Comparison of ENCODE assay signal across 33 mouse cellular contexts in the genomic region with DNA sequence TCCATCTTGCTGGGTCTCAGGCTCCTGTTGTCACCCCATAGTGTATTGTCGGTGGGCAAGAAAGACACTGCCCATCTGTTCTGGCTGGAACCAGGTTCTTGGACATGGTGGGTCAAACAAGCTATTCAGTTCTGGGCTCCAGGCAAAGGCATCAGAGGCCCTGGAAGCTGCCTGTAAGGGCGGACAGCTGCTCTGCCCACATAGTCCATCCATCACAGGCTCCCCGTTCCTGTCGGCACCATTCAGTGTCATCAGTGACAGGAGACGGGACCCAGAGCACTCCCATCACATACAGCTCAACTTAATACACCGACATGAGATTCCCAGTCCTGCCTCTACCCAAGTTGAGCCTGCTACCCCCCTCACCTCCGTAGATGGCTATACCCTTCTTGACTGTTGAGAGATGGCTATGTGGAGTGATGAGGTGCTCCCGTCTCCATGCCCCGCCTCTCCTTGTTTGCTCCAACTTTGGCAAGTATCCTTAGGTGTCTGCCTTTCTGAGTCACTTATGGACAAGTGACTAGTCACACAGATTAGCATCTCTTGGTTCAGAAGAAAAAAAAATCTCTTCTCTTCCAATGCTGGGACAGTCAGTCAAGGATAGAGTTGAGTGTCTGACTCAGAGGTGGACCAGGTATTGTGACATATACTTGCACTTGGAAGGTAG. TPM values are rescaled to one million over a fixed set of nuclear protein-coding genes. Genes with fewer than 3 reads are reported as not detected.
A peak's percentile ranks its signal among the peaks of the same experiment; 100 is the strongest.
DNase-seq lines count a peak whose midpoint lies in the region; ATAC-seq lines count a peak whose summit lies in the region.
"Had no signal": no experiment of that assay in that cellular context is flagged by ENCODE, and none has a peak within 500 bp of the region (broad histone marks: within the 10 kb centered on the region; RNA-seq: fewer than 3 reads in every experiment).

No protein-coding gene starts in this region.

- no peak for ATAC-seq in forebrain, embryonic 11.5 days (replicated peaks; ENCODE audit: low FRiP score)
- ATAC-seq in neural tube, embryonic 13.5 days (ENCODE audit: low read depth), result peak; percentile 4; the same call in 1 of the 2 replicates
- no peak for ATAC-seq in liver, embryonic 16.5 days (ENCODE audit: low read depth)
- no peak for ATAC-seq in erythroblast, adult 5-6 weeks (replicated peaks; ENCODE audit: low FRiP score, poor library complexity, severe bottlenecking)
- no peak for ATAC-seq in heart, embryonic 11.5 days (replicated peaks; ENCODE audit: insufficient number of reproducible peaks, low FRiP score, low TSS enrichment)
- ATAC-seq: activated CD4-positive, CD25-positive, alpha-beta regulatory T cell, adult 4 months; forebrain, embryonic 13.5 days; lung, postnatal 0 days had no signal

- 0 out of 2 replicates have a peak overlapping the region, but pooled peaks have one; percentile 20 for H3K27ac ChIP-seq in forebrain, embryonic 10.5 days
- no peak overlapping the region for H3K27ac ChIP-seq in forebrain, embryonic 11.5 days (ENCODE audit: low read depth, low read length)
- no peak overlapping the region for H3K27ac ChIP-seq in neural tube, embryonic 13.5 days (replicated peaks)
- no peak overlapping the region for H3K27ac ChIP-seq in liver, embryonic 16.5 days (ENCODE audit: low read length)
- H3K27ac ChIP-seq in heart, embryonic 11.5 days (ENCODE audit: low read depth, low read length), result no peak overlapping the region
- H3K27ac ChIP-seq: embryonic facial prominence, embryonic 12.5 days; forebrain, embryonic 13.5 days; heart, embryonic 15.5 days; kidney, postnatal 0 days; liver, embryonic 14.5 days; macrophage; midbrain, embryonic 10.5 days; neural tube, embryonic 12.5 days had no signal

- no peaks in the 10 kb centered on the region for H3K9me3 ChIP-seq in forebrain, embryonic 10.5 days
- H3K9me3 ChIP-seq in forebrain, embryonic 11.5 days (ENCODE audit: control insufficient read depth, low read length), result no peaks in the 10 kb centered on the region
- H3K9me3 ChIP-seq in neural tube, embryonic 13.5 days, result no peaks in the 10 kb centered on the region
- no peaks in the 10 kb centered on the region for H3K9me3 ChIP-seq in liver, embryonic 16.5 days (replicated peaks; ENCODE audit: control insufficient read depth, low read length)
- H3K9me3 ChIP-seq in heart, embryonic 11.5 days (replicated peaks; ENCODE audit: control insufficient read depth, low read length), result no peaks in the 10 kb centered on the region
- H3K9me3 ChIP-seq: embryonic facial prominence, embryonic 12.5 days; forebrain, embryonic 13.5 days; heart, embryonic 15.5 days; midbrain, embryonic 10.5 days; midbrain, embryonic 15.5 days; neural tube, embryonic 12.5 days had no signal

- WGBS in forebrain, embryonic 10.5 days, result 87% methylated on average over 9 of the region's 9 CpGs
- WGBS in forebrain, embryonic 11.5 days, result 90% methylated on average over 9 of the region's 9 CpGs
- WGBS in neural tube, embryonic 13.5 days, result 78% methylated on average over 9 of the region's 9 CpGs
- WGBS in liver, embryonic 16.5 days (ENCODE audit: insufficient replicate concordance), result 54% methylated on average over 9 of the region's 9 CpGs
- 48% methylated on average over 9 of the region's 9 CpGs for WGBS in heart, embryonic 11.5 days (ENCODE audit: insufficient replicate concordance)

- intact Hi-C loops in left cerebral cortex, postnatal 25 days (cut with DNase I), result no loop called here

- no peaks in the 10 kb centered on the region for H3K27me3 ChIP-seq in forebrain, embryonic 10.5 days (ENCODE audit: poor library complexity, severe bottlenecking)
- H3K27me3 ChIP-seq in forebrain, embryonic 11.5 days (ENCODE audit: control insufficient read depth, insufficient read depth, low read length), result no peaks in the 10 kb centered on the region
- no peaks in the 10 kb centered on the region for H3K27me3 ChIP-seq in neural tube, embryonic 13.5 days
- H3K27me3 ChIP-seq in liver, embryonic 16.5 days (ENCODE audit: control insufficient read depth, insufficient read depth, low read depth, low read length), result no peaks in the 10 kb centered on the region
- H3K27me3 ChIP-seq in heart, embryonic 11.5 days (ENCODE audit: control insufficient read depth, insufficient read depth, low read length), result no peaks in the 10 kb centered on the region
- H3K27me3 ChIP-seq: embryonic facial prominence, embryonic 12.5 days; forebrain, embryonic 13.5 days; heart, embryonic 15.5 days; midbrain, embryonic 15.5 days; neural tube, embryonic 12.5 days had no signal

- DNase-seq in forebrain, embryonic 10.5 days (ENCODE audit: extremely low spot score, low spot score), result no peak
- DNase-seq in forebrain, embryonic 11.5 days (ENCODE audit: low spot score), result no peak
- no peak for DNase-seq in neural tube, embryonic 10.5 days (ENCODE audit: extremely low spot score, low spot score)
- no peak for DNase-seq in left cerebral cortex, postnatal 25 days (ENCODE audit: low spot score in 2 of 2)
- DNase-seq: adrenal gland, adult 2 months; adrenal gland, postnatal 36 days; cerebellum, adult 8-10 months; cerebellum, postnatal 25 days; gastrocnemius, postnatal 10 days; kidney, adult 2 months; layer of hippocampus, postnatal 36 days; right cerebral cortex, postnatal 4 days; thymus, postnatal 4 days had no signal

- H3K36me3 ChIP-seq in forebrain, embryonic 10.5 days (replicated peaks), result peaks cover 27% of the 10 kb centered on the region
- peaks cover 13% of the 10 kb centered on the region for H3K36me3 ChIP-seq in forebrain, embryonic 11.5 days (ENCODE audit: control insufficient read depth, insufficient read depth, low read length)
- peaks cover 30% of the 10 kb centered on the region for H3K36me3 ChIP-seq in neural tube, embryonic 13.5 days
- H3K36me3 ChIP-seq in liver, embryonic 16.5 days (ENCODE audit: control insufficient read depth, insufficient read depth), result peaks cover 12% of the 10 kb centered on the region
- no peaks in the 10 kb centered on the region for H3K36me3 ChIP-seq in heart, embryonic 11.5 days (ENCODE audit: control insufficient read depth, insufficient read depth, low read length)
- H3K36me3 ChIP-seq: embryonic facial prominence, embryonic 12.5 days; heart, embryonic 15.5 days had no signal

- H3K4me3 ChIP-seq in forebrain, embryonic 10.5 days, result no peak overlapping the region
- no peak overlapping the region for H3K4me3 ChIP-seq in forebrain, embryonic 11.5 days (ENCODE audit: low read depth, low read length)
- no peak overlapping the region for H3K4me3 ChIP-seq in neural tube, embryonic 13.5 days
- peak overlapping the region; percentile 11 for H3K4me3 ChIP-seq in liver, embryonic 16.5 days (ENCODE audit: low read depth, low read length)
- H3K4me3 ChIP-seq in heart, embryonic 11.5 days (ENCODE audit: low read depth, low read length), result no peak overlapping the region
- H3K4me3 ChIP-seq: embryonic facial prominence, embryonic 12.5 days; erythroblast, embryonic 14.5 days; forebrain, embryonic 13.5 days; heart, embryonic 15.5 days; midbrain, embryonic 10.5 days; midbrain, embryonic 15.5 days; neural tube, embryonic 12.5 days had no signal

- no peak overlapping the region for H3K9ac ChIP-seq in forebrain, embryonic 11.5 days (ENCODE audit: low read length)
- H3K9ac ChIP-seq in neural tube, embryonic 13.5 days, result no peak overlapping the region
- H3K9ac ChIP-seq in liver, embryonic 16.5 days (ENCODE audit: low read depth, low read length), result no peak overlapping the region
- no peak overlapping the region for H3K9ac ChIP-seq in heart, embryonic 11.5 days (ENCODE audit: low read depth, low read length)
- H3K9ac ChIP-seq: embryonic facial prominence, embryonic 12.5 days; forebrain, embryonic 13.5 days; heart, embryonic 15.5 days; liver, embryonic 14.5 days; midbrain, embryonic 15.5 days; neural tube, embryonic 12.5 days had no signal

- H3K4me2 ChIP-seq in forebrain, embryonic 11.5 days (ENCODE audit: low read depth, low read length, severe bottlenecking), result no peak overlapping the region
- no peak overlapping the region for H3K4me2 ChIP-seq in neural tube, embryonic 13.5 days
- H3K4me2 ChIP-seq in liver, embryonic 16.5 days (ENCODE audit: low read depth, low read length), result no peak overlapping the region
- no peak overlapping the region for H3K4me2 ChIP-seq in heart, embryonic 11.5 days
- H3K4me2 ChIP-seq: embryonic facial prominence, embryonic 12.5 days; forebrain, embryonic 13.5 days; heart, embryonic 15.5 days; midbrain, embryonic 15.5 days; neural tube, embryonic 12.5 days had no signal

- peaks cover 26% of the 10 kb centered on the region for H3K4me1 ChIP-seq in forebrain, embryonic 10.5 days
- H3K4me1 ChIP-seq in forebrain, embryonic 11.5 days (replicated peaks; ENCODE audit: control insufficient read depth, insufficient read depth, low read length), result 0 out of 2 replicates have a peak, but pooled peaks cover 2% of the 10 kb centered on the region
- H3K4me1 ChIP-seq in neural tube, embryonic 13.5 days (replicated peaks), result 0 out of 2 replicates have a peak, but pooled peaks cover 4% of the 10 kb centered on the region
- H3K4me1 ChIP-seq in liver, embryonic 16.5 days (ENCODE audit: control insufficient read depth, low read depth, low read length), result peaks cover 5% of the 10 kb centered on the region
- H3K4me1 ChIP-seq in heart, embryonic 11.5 days (ENCODE audit: control insufficient read depth, insufficient read depth, low read length), result no peaks in the 10 kb centered on the region; the same call in 1 of the 2 replicates
- H3K4me1 ChIP-seq: embryonic facial prominence, embryonic 12.5 days; forebrain, embryonic 13.5 days; midbrain, embryonic 15.5 days had no signal

RNA-seq across cellular contexts. Expression of a gene that starts 0.6 kb away (rescaled TPM):
- polyA plus RNA-seq in forebrain, embryonic 10.5 days (2016; fragmentation: Nextera tagmentation; extraction: Ambion mirVana), result 4.9 and 5.2 TPM in 2 replicates
- 2.9 and 3.2 TPM in 2 replicates for polyA plus RNA-seq in forebrain, embryonic 11.5 days (2014; fragmentation: Nextera tagmentation; extraction: Ambion mirVana)
- 1.4 and 1.5 TPM in 2 replicates for polyA plus RNA-seq in neural tube, embryonic 13.5 days (2015; fragmentation: Nextera tagmentation; extraction: Ambion mirVana)
- polyA plus RNA-seq in liver, embryonic 16.5 days (2015; fragmentation: Nextera tagmentation; extraction: Ambion mirVana), result 8.3 and 9.1 TPM in 2 replicates
- total RNA-seq in erythroblast, adult 5-6 weeks (2015; ENCODE audit: low replicate concordance), result 24.2 and 30.9 TPM in 2 replicates
- total RNA-seq in erythroblast, adult 5-6 weeks (2017; ENCODE audit: low replicate concordance), result 20.9 and 34.9 TPM in 2 replicates
- polyA plus RNA-seq in heart, embryonic 11.5 days (2014; fragmentation: Nextera tagmentation; extraction: Ambion mirVana), result 2.0 and 4.5 TPM in 2 replicates
- total RNA-seq in left cerebral cortex, postnatal 25 days (2021), result under 1 TPM; 0.14 to 0.18 TPM
- total RNA-seq: CH12.LX had no signal

RNA-seq across cellular contexts. Expression of a gene that starts 36.8 kb away (rescaled TPM):
- 0.18 and 0.24 TPM in 2 replicates for polyA plus RNA-seq in forebrain, embryonic 10.5 days (2016; fragmentation: Nextera tagmentation; extraction: Ambion mirVana)
- polyA plus RNA-seq in forebrain, embryonic 11.5 days (2014; fragmentation: Nextera tagmentation; extraction: Ambion mirVana), result 0.12 TPM in 1 of 2 replicates, not detected in the other
- polyA plus RNA-seq in neural tube, embryonic 13.5 days (2015; fragmentation: Nextera tagmentation; extraction: Ambion mirVana), result 0.18 and 0.26 TPM in 2 replicates
- polyA plus RNA-seq in liver, embryonic 16.5 days (2015; fragmentation: Nextera tagmentation; extraction: Ambion mirVana), result 0.44 and 0.50 TPM in 2 replicates
- total RNA-seq in erythroblast, adult 5-6 weeks (2015; ENCODE audit: low replicate concordance), result not detected in 2 replicates
- 1.3 TPM in 1 of 2 replicates, not detected in the other for total RNA-seq in erythroblast, adult 5-6 weeks (2017; ENCODE audit: low replicate concordance)
- polyA plus RNA-seq in heart, embryonic 11.5 days (2014; fragmentation: Nextera tagmentation; extraction: Ambion mirVana), result not detected in 2 replicates
- total RNA-seq in left cerebral cortex, postnatal 25 days (2021), result 1 to 10 TPM; 1.0 to 1.4 TPM
- total RNA-seq: adrenal gland, adult 2 months; adrenal gland, postnatal 36 days; CH12.LX; gastrocnemius, postnatal 10 days; heart, postnatal 25 days had no signal
- polyA plus RNA-seq: activated CD4-positive, CD25-positive, alpha-beta regulatory T cell, adult 4 months; adrenal gland, adult 2 months; erythroblast, embryonic 14.5 days; intestine, embryonic 14.5 days; kidney, postnatal 0 days; large intestine, adult 2 months; macrophage had no signal

RNA-seq across cellular contexts. Expression of a gene that starts 43.6 kb away (rescaled TPM):
- polyA plus RNA-seq in forebrain, embryonic 10.5 days (2016; fragmentation: Nextera tagmentation; extraction: Ambion mirVana), result 94.8 and 107 TPM in 2 replicates
- 177 and 184 TPM in 2 replicates for polyA plus RNA-seq in forebrain, embryonic 11.5 days (2014; fragmentation: Nextera tagmentation; extraction: Ambion mirVana)
- polyA plus RNA-seq in neural tube, embryonic 13.5 days (2015; fragmentation: Nextera tagmentation; extraction: Ambion mirVana), result 160 and 168 TPM in 2 replicates
- 45.0 and 50.6 TPM in 2 replicates for polyA plus RNA-seq in liver, embryonic 16.5 days (2015; fragmentation: Nextera tagmentation; extraction: Ambion mirVana)
- 28.2 and 32.1 TPM in 2 replicates for total RNA-seq in erythroblast, adult 5-6 weeks (2015; ENCODE audit: low replicate concordance)
- total RNA-seq in erythroblast, adult 5-6 weeks (2017; ENCODE audit: low replicate concordance), result 7.1 and 7.5 TPM in 2 replicates
- 6.4 and 7.5 TPM in 2 replicates for polyA plus RNA-seq in heart, embryonic 11.5 days (2014; fragmentation: Nextera tagmentation; extraction: Ambion mirVana)
- 10 to 100 TPM; 67.2 to 94.5 TPM for total RNA-seq in left cerebral cortex, postnatal 25 days (2021)
